Mouse (Mus musculus): ENCODE results near the gene Vil1. TPM values are rescaled to one million over a fixed set of nuclear protein-coding genes. Genes with fewer than 3 reads are reported as not detected.
A peak's percentile ranks its signal among the peaks of the same experiment; 100 is the strongest.

Gene Vil1
- polyA plus RNA-seq, 1 experiment from 2014 or later: 0.19 TPM

DNA sequence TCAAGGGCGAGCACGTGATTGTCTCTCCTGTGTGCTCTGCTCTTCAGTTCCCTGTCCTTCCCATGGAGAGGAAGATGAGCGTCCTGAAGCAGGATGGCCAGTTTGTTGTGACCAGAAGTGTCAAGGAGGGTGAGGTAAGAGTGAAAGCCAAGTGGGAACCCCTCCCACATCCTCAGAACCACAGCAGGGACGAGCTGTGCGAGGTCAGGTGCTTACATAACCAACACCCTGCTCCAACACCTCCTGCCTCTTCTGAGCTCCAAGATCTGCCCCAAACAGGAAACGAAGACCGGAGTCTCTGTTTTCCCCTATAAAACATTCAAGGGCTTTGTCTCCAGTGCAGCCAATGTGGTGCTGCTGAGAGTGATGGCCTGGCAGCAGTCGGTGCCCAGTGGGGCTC is 44.9 kb upstream of the Vil1 start:
- H3K4me3 ChIP-seq (ENCODE audit: low read depth, low read length): no peak overlapping the region
- H3K9me3 ChIP-seq (ENCODE audit: low read length): no peaks in the 10 kb centered on the region
- H3K36me3 ChIP-seq (replicated peaks; ENCODE audit: insufficient read depth, low read length): no peaks in the 10 kb centered on the region
- ATAC-seq (no peak), DNase-seq (no peak)
- H3K4me2 ChIP-seq (ENCODE audit: low read depth, low read length): no peak overlapping the region
- no peak for TF ChIP-seq CTCF (IDR thresholded peaks at IDR 0.05; ENCODE audit: low read depth)
- TF ChIP-seq EP300 (IDR thresholded peaks at IDR 0.05; ENCODE audit: low read depth): no peak
- no peak overlapping the region for H3K27ac ChIP-seq (ENCODE audit: low read depth)
- 46% methylated on average over 8 of the region's 8 CpGs for WGBS (ENCODE audit: insufficient replicate concordance)
- H3K4me1 ChIP-seq (ENCODE audit: insufficient read depth): peaks cover 18% of the 10 kb centered on the region
- no peak overlapping the region for H3K9ac ChIP-seq (replicated peaks)
- no peaks in the 10 kb centered on the region for H3K27me3 ChIP-seq (ENCODE audit: insufficient read depth, low read length)

- H3K4me3 ChIP-seq (ENCODE audit: low read depth, low read length): peak overlapping the region; percentile 30
- no peaks in the 10 kb centered on the region for H3K36me3 ChIP-seq (replicated peaks; ENCODE audit: insufficient read depth, low read length)
- ATAC-seq (peak; percentile 80), DNase-seq (peak; percentile 54)
- H3K4me2 ChIP-seq (ENCODE audit: low read depth, low read length): peak overlapping the region; percentile 78
- no peaks in the 10 kb centered on the region for H3K27me3 ChIP-seq (ENCODE audit: insufficient read depth, low read length)
- H3K9me3 ChIP-seq (ENCODE audit: low read length): no peaks in the 10 kb centered on the region
- no peak overlapping the region for H3K27ac ChIP-seq (ENCODE audit: low read depth)
- H3K4me1 ChIP-seq (ENCODE audit: insufficient read depth): peaks cover 18% of the 10 kb centered on the region
- peak overlapping the region; percentile 46 for H3K9ac ChIP-seq (replicated peaks)
- 10% methylated on average over 34 of the region's 34 CpGs for WGBS (ENCODE audit: insufficient replicate concordance)
- TF ChIP-seq EP300 (IDR thresholded peaks at IDR 0.05; ENCODE audit: low read depth) (no peak), CTCF (IDR thresholded peaks at IDR 0.05; ENCODE audit: low read depth) (peak; percentile 19)
Measured at GRCm38 (mm10) chr1:74367886-74368645, 41.1 kb upstream of the Vil1 start.

GRCm38 (mm10) chr1:74370040-74370439 is 39.1 kb upstream of the Vil1 start:
- Histone ChIP-seq H3K9me3 (ENCODE audit: low read length) (no peaks in the 10 kb centered on the region), H3K4me3 (ENCODE audit: low read depth, low read length) (no peak overlapping the region), H3K4me1 (ENCODE audit: insufficient read depth) (peaks cover 19% of the 10 kb centered on the region), H3K36me3 (replicated peaks; ENCODE audit: insufficient read depth, low read length) (no peaks in the 10 kb centered on the region), H3K27ac (ENCODE audit: low read depth) (no peak overlapping the region), H3K9ac (replicated peaks) (no peak overlapping the region), H3K27me3 (ENCODE audit: insufficient read depth, low read length) (no peaks in the 10 kb centered on the region), H3K4me2 (ENCODE audit: low read depth, low read length) (no peak overlapping the region)
- ATAC-seq (no peak), DNase-seq (no peak)
- WGBS (ENCODE audit: insufficient replicate concordance): 38% methylated on average over 4 of the region's 4 CpGs
- TF ChIP-seq CTCF (IDR thresholded peaks at IDR 0.05; ENCODE audit: low read depth) (no peak), EP300 (IDR thresholded peaks at IDR 0.05; ENCODE audit: low read depth) (no peak)

GRCm38 (mm10) chr1:74373372-74373771 is 35.8 kb upstream of the Vil1 start:
- ATAC-seq (no peak), DNase-seq (no peak)
- TF ChIP-seq CTCF (IDR thresholded peaks at IDR 0.05; ENCODE audit: low read depth) (no peak), EP300 (IDR thresholded peaks at IDR 0.05; ENCODE audit: low read depth) (no peak)
- Histone ChIP-seq H3K27me3 (ENCODE audit: insufficient read depth, low read length) (no peaks in the 10 kb centered on the region), H3K27ac (ENCODE audit: low read depth) (no peak overlapping the region), H3K4me3 (ENCODE audit: low read depth, low read length) (no peak overlapping the region), H3K36me3 (replicated peaks; ENCODE audit: insufficient read depth, low read length) (no peaks in the 10 kb centered on the region), H3K4me2 (ENCODE audit: low read depth, low read length) (no peak overlapping the region), H3K9me3 (ENCODE audit: low read length) (no peaks in the 10 kb centered on the region), H3K9ac (replicated peaks) (no peak overlapping the region), H3K4me1 (ENCODE audit: insufficient read depth) (peaks cover 18% of the 10 kb centered on the region)
- WGBS (ENCODE audit: insufficient replicate concordance): 29% methylated on average over 4 of the region's 4 CpGs

- Histone ChIP-seq H3K36me3 (replicated peaks; ENCODE audit: insufficient read depth, low read length) (no peaks in the 10 kb centered on the region), H3K4me3 (ENCODE audit: low read depth, low read length) (peak within 1 kb of the TSS; percentile 14), H3K9me3 (ENCODE audit: low read length) (no peaks in the 10 kb centered on the region), H3K4me1 (ENCODE audit: insufficient read depth) (peaks cover 23% of the 10 kb centered on the region), H3K9ac (replicated peaks) (no peak within 1 kb of the TSS), H3K27ac (ENCODE audit: low read depth) (peak within 1 kb of the TSS; percentile 77), H3K27me3 (ENCODE audit: insufficient read depth, low read length) (no peaks in the 10 kb centered on the region), H3K4me2 (ENCODE audit: low read depth, low read length) (peak within 1 kb of the TSS; percentile 56)
- WGBS (ENCODE audit: insufficient replicate concordance): 47% methylated on average over 8 of the region's 8 CpGs
- TF ChIP-seq CTCF (IDR thresholded peaks at IDR 0.05; ENCODE audit: low read depth) (no peak), EP300 (IDR thresholded peaks at IDR 0.05; ENCODE audit: low read depth) (no peak)
- peak; percentile 61 for DNase-seq
- peak; percentile 70 for ATAC-seq
Measured at GRCm38 (mm10) chr1:74374980-74375379, 34.2 kb upstream of the Vil1 start, which contains the start of gene Slc11a1. TSS of gene Slc11a1 (plus strand) at chr1:74375195.

DNA sequence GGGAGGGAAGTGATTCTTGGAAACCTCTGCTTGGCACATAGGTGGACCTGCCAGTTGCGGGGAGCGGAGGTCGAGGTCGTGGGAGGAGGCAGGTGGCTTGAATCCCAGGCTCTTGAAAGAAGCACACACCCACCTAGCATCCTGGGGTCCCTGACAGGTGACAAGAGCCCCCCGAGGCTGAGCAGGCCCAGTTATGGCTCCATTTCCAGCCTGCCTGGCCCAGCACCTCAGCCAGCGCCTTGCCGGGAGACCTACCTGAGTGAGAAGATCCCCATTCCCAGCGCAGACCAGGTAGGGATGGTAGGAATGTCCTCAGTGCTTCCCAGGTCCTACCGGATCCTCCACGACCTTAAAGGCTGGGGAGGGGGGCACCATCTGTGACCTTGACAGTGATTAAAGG is 33.6 kb upstream of the Vil1 start:
- H3K9ac ChIP-seq (replicated peaks): no peak overlapping the region
- peak overlapping the region; percentile 56 for H3K4me2 ChIP-seq (ENCODE audit: low read depth, low read length)
- WGBS (ENCODE audit: insufficient replicate concordance): 71% methylated on average over 10 of the region's 10 CpGs
- H3K4me1 ChIP-seq (ENCODE audit: insufficient read depth): peaks cover 24% of the 10 kb centered on the region
- H3K4me3 ChIP-seq (ENCODE audit: low read depth, low read length): peak overlapping the region; percentile 14
- no peaks in the 10 kb centered on the region for H3K27me3 ChIP-seq (ENCODE audit: insufficient read depth, low read length)
- H3K9me3 ChIP-seq (ENCODE audit: low read length): no peaks in the 10 kb centered on the region
- DNase-seq (no peak), ATAC-seq (no peak)
- no peaks in the 10 kb centered on the region for H3K36me3 ChIP-seq (replicated peaks; ENCODE audit: insufficient read depth, low read length)
- TF ChIP-seq EP300 (IDR thresholded peaks at IDR 0.05; ENCODE audit: low read depth): no peak
- no peak for TF ChIP-seq CTCF (IDR thresholded peaks at IDR 0.05; ENCODE audit: low read depth)
- peak overlapping the region; percentile 77 for H3K27ac ChIP-seq (ENCODE audit: low read depth)

Measured in liver, postnatal 0 days (tissue).